Mouse (Mus musculus) megakaryocyte-erythroid progenitor cell, adult 5-6 weeks (primary cell): ENCODE results near the gene Paip2b. TPM values are rescaled to one million over a fixed set of nuclear protein-coding genes. Genes with fewer than 3 reads are reported as not detected.

Experiments used
- ATAC-seq: replicated peaks from 2 replicates; pipeline ENCODE4 v1.8.0; 2016; ENCODE audit warnings: mild to moderate bottlenecking, inconsistent platforms; ENCODE audit not compliant: severe bottlenecking, poor library complexity, low FRiP score, low TSS enrichment
- total RNA-seq, 2 experiments: library from RNA; stranded (forward) in 1 of 2; stranded (reverse) in 1 of 2; fragments of 200-1000, 215-1000 nt in 1 of 2; fragments of >200 nt in 1 of 2; fragmentation: Nextera tagmentation in 1 of 2; gene quantifications; 2 replicates each; pipeline ENCODE4 v1.2.3; 2014 to 2017

Gene Paip2b
- total RNA-seq, 2 experiments from 2014 or later: 8.3 to 14.1 TPM

DNA sequence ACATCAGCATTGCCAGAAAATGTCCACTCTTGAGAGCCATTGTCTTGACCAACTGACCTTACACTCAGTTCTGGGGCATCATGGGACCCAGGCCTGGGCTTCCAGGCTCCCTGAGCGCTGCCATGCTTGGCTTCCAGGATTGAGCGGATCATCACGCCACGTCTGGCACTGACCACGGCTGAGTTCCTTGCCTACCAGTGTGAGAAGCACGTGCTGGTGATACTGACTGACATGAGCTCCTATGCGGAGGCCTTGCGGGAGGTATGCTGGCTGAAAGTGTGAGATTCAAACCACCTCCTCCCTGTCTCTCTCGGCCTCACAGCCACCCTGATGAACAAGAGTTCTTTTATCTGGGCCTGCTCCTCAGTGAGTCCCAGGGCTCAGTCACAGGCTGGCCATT, 75.5 kb downstream of the Paip2b start:
- ATAC-seq: no peak

Other genes with a start within 250 kb of the Paip2b start
- not detected in 2 replicates for gene Clec4f, start 175.6 kb downstream of the Paip2b start, total RNA-seq (2014; fragmentation: Nextera tagmentation)
- not detected in 2 replicates for gene Clec4f, start 175.6 kb downstream of the Paip2b start, total RNA-seq (2017)
- not detected in 2 replicates for gene Cd207, start 153.9 kb downstream of the Paip2b start, total RNA-seq (2014; fragmentation: Nextera tagmentation)
- not detected in 2 replicates for gene Cd207, start 153.9 kb downstream of the Paip2b start, total RNA-seq (2017)
- not detected in 2 replicates for gene Vax2, start 120.5 kb downstream of the Paip2b start, total RNA-seq (2014; fragmentation: Nextera tagmentation)
- not detected in 2 replicates for gene Vax2, start 120.5 kb downstream of the Paip2b start, total RNA-seq (2017)
- gene Atp6v1b1, start 88.8 kb downstream of the Paip2b start, total RNA-seq (2014; fragmentation: Nextera tagmentation): not detected in 2 replicates
- gene Atp6v1b1, start 88.8 kb downstream of the Paip2b start, total RNA-seq (2017): not detected in 2 replicates
- gene Ankrd53, start 69.1 kb downstream of the Paip2b start, total RNA-seq (2014; fragmentation: Nextera tagmentation): not detected in 2 replicates
- gene Ankrd53, start 69.1 kb downstream of the Paip2b start, total RNA-seq (2017): not detected in 2 replicates
- 53.2 and 57.9 TPM in 2 replicates for gene Tex261, start 55.9 kb downstream of the Paip2b start, total RNA-seq (2014; fragmentation: Nextera tagmentation)
- gene Tex261, start 55.9 kb downstream of the Paip2b start, total RNA-seq (2017): 21.3 and 39.1 TPM in 2 replicates
- 3.5 and 10.2 TPM in 2 replicates for gene Nagk, start 36.8 kb downstream of the Paip2b start, total RNA-seq (2014; fragmentation: Nextera tagmentation)
- 4.0 and 4.2 TPM in 2 replicates for gene Nagk, start 36.8 kb downstream of the Paip2b start, total RNA-seq (2017)
- 104 and 139 TPM in 2 replicates for gene Zfp638, start 35.4 kb upstream of the Paip2b start, total RNA-seq (2014; fragmentation: Nextera tagmentation)
- 158 and 188 TPM in 2 replicates for gene Zfp638, start 35.4 kb upstream of the Paip2b start, total RNA-seq (2017)
- not detected in 2 replicates for gene Dysf, start 176.8 kb upstream of the Paip2b start, total RNA-seq (2014; fragmentation: Nextera tagmentation)
- not detected in 2 replicates for gene Dysf, start 176.8 kb upstream of the Paip2b start, total RNA-seq (2017)